Mouse (Mus musculus) lung, embryonic 14.5 days (tissue): Measurements from ENCODE around the gene Ptov1. TPM values are rescaled to one million over a fixed set of nuclear protein-coding genes. Genes with fewer than 3 reads are reported as not detected.
A peak's percentile ranks its signal among the peaks of the same experiment; 100 is the strongest.

Experiments used
- ATAC-seq: fragments of 200-750 bp; cut with Nextera tagmentation; 2 replicates; pipeline ENCODE4 v1.8.0; 2017; ENCODE audit warnings: mild to moderate bottlenecking, moderate TSS enrichment, moderate library complexity; ENCODE audit not compliant: insufficient read depth
- DNase-seq: peaks from one replicate; pipeline ENCODE4 v3.0.0-alpha.2; 2015
- H3K27ac ChIP-seq: fragments of 300-500 bp; sonication (generic); 2 replicates; pipeline ENCODE4 v1.5.1; 2014; ENCODE audit warnings: low read depth, mild to moderate bottlenecking, moderate library complexity
- H3K27me3 ChIP-seq: fragments of 300-500 bp; sonication (generic); 2 replicates; pipeline ENCODE4 v1.6.1; 2014; ENCODE audit warnings: low read length, control low read depth; ENCODE audit not compliant: insufficient read depth
- H3K36me3 ChIP-seq: fragments of 300-500 bp; sonication (generic); 2 replicates; pipeline ENCODE4 v1.6.1; 2014; ENCODE audit warnings: control low read depth; ENCODE audit not compliant: insufficient read depth
- H3K4me1 ChIP-seq: fragments of 300-500 bp; sonication (generic); 2 replicates; pipeline ENCODE4 v1.6.1; 2014; ENCODE audit warnings: antibody characterized with exemption, control low read depth; ENCODE audit not compliant: insufficient read depth
- H3K4me2 ChIP-seq: fragments of 300-500 bp; sonication (generic); 2 replicates; pipeline ENCODE4 v1.6.1; 2014; ENCODE audit warnings: mild to moderate bottlenecking
- H3K4me3 ChIP-seq: fragments of 300-500 bp; sonication (generic); 2 replicates; pipeline ENCODE4 v1.5.1; 2014; ENCODE audit warnings: low read depth, low read length
- H3K9ac ChIP-seq: fragments of 300-500 bp; sonication (generic); 2 replicates; pipeline ENCODE4 v1.6.1; 2014
- H3K9me3 ChIP-seq: fragments of 300-500 bp; sonication (generic); 2 replicates; pipeline ENCODE4 v1.6.1; 2016; ENCODE audit warnings: low read depth, low read length, control low read depth
- CTCF ChIP-seq: IDR thresholded peaks from 2 replicates; pipeline ENCODE4 v1.5.1; 2016; ENCODE audit warnings: antibody characterized with exemption, low read depth
- WGBS: fragments of 180-500 bp; shearing (Covaris S2); extraction: QIAGEN DNeasy Blood & Tissue Kit; methylation state at CpG from one replicate; pipeline ENCODE4 v1.1.7; 2014; 5-methylcytosine and 5-hydroxymethylcytosine counted together
- polyA plus RNA-seq: library from polyadenylated mRNA; unstranded; fragments of >200 nt; fragmentation: Nextera tagmentation; extraction: Ambion mirVana; gene quantifications from 2 replicates; pipeline ENCODE4 v1.2.1, GENCODE M21; 2014

The Ptov1 gene
- polyA plus RNA-seq, 1 experiment from 2014 or later, result 443 TPM

DNA sequence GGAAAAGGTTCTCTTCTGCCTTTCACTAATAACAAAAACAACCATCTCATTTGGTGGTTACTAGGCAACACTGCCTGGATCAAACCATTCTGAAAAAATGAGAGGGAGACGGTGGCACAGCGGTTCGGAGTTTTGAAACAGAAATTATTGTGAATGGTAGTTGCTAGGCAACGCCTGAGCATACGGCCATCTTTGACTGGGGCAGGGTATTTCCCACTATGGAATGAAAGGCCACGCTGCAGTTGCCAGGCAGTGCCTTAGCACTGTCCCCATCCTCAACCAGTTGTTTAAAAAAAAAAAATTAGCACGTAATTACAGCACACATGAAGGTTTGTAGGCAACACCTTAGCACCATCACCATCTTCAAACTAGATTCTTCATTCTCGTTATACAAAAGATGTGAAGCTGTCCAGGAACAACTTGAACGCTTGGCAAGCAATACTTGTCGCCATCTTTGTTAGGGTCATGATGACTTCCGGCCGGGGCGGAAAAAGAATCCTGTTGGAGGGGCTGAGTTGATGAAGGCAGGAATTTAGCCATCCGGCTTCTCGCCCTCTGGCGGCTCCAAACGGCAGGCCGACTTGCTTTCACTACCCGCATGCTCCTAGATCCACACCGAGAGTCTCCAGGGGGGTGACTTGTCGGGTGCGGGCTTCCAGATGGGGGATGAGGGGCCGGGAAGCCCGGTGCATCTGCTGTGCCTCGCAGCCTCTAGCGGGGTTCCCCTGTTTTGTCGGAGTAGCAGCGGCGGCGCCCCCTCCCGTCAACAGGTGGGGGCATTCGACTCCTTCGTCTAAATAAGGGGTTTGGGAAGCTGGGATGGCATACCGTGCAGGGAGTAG, 26.2 kb upstream of the Ptov1 start, which contains the start of gene Fuz:
Gene Fuz, plus strand, starts transcription at position 487 of the 842 bp plus-strand sequence.
- DNase-seq (peak; percentile 97), ATAC-seq (peak; percentile 48)
- Histone ChIP-seq H3K27me3 (no peaks in the 10 kb centered on the region), H3K4me3 (peak within 1 kb of the TSS; percentile 68), H3K4me2 (peak within 1 kb of the TSS; percentile 69), H3K9ac (peak within 1 kb of the TSS; percentile 75), H3K36me3 (peaks cover 23% of the 10 kb centered on the region), H3K9me3 (no peaks in the 10 kb centered on the region), H3K27ac (peak within 1 kb of the TSS; percentile 87), H3K4me1 (peaks cover 19% of the 10 kb centered on the region)
- peak; percentile 72 for TF ChIP-seq CTCF
- WGBS, result under 1% methylated on average over 34 of the region's 34 CpGs

DNA sequence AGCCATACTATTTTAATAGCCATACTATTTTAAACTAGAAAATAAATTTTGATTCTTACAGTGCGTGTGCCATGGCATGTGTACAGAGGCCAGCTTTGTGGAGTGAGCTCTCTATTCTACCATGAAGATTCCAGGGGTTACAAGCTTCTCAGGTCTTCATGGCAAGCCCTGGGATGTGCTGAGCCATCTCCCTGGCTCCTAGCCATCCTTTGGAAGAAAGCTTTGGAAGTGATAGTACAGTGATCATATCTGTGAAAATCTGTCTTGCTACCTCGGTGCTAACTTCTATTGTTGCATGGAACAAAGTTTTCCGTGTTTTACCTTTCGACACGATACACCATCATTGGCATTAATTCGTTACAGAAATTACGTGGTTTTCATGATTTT, 25.6 kb upstream of the Ptov1 start:
- H3K4me1 ChIP-seq, result peaks cover 22% of the 10 kb centered on the region
- no peaks in the 10 kb centered on the region for H3K9me3 ChIP-seq
- WGBS, result 65% methylated on average over 7 of the region's 7 CpGs
- peaks cover 17% of the 10 kb centered on the region for H3K36me3 ChIP-seq
- ATAC-seq (no peak), DNase-seq (no peak)
- peak overlapping the region; percentile 68 for H3K4me3 ChIP-seq
- peak overlapping the region; percentile 87; the same call in 1 of the 2 replicates for H3K27ac ChIP-seq
- H3K4me2 ChIP-seq, result peak overlapping the region; percentile 69
- no peaks in the 10 kb centered on the region for H3K27me3 ChIP-seq
- no peak for TF ChIP-seq CTCF
- no peak overlapping the region for H3K9ac ChIP-seq

DNA sequence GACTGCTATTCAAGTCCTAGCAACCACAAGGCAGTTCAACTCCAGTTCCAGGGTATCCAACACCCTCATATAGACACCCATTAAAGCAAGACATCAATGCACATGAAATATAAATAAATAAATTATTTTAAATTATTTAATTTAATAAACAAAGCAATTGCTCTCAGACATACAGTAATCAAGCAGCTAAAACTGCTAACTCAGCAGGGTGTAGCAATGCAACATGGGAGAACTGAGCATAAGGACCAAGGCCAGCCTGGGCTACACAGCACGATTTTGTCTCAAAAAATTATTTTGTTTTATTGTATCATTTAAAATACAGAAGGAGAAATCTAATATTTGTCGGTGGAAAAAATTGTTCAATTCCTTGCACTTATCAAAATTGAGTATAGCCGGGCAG, 24.6 kb upstream of the Ptov1 start:
- Histone ChIP-seq H3K4me3 (no peak overlapping the region), H3K27ac (peak overlapping the region; percentile 93; the same call in 1 of the 2 replicates), H3K4me2 (no peak overlapping the region), H3K4me1 (peaks cover 22% of the 10 kb centered on the region), H3K9me3 (no peaks in the 10 kb centered on the region), H3K9ac (no peak overlapping the region), H3K27me3 (no peaks in the 10 kb centered on the region), H3K36me3 (peaks cover 14% of the 10 kb centered on the region)
- no peak for TF ChIP-seq CTCF
- 84% methylated on average over 3 of the region's 3 CpGs for WGBS
- DNase-seq, result no peak
- no peak for ATAC-seq

DNA sequence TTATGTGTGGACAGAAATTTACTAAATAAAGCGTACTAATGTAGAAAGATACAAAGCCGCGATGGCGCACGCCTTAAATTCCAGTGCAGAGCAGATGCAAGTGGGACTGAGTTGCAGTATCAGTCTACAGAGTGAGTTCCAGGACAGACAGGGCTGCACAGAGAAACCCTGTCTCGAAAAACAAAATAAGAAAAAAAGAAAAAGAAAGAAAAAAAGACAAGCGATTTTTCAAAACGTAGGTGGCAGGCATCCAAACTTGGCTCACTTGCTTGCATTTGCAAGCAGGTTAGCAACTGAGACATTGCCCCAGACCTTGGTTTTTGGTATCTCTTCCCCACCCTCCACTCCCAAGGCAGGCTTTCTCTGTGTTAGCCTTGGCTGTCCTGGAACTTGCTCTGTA, 23.6 kb upstream of the Ptov1 start:
- Histone ChIP-seq H3K4me3 (peak overlapping the region; percentile 82), H3K27me3 (no peaks in the 10 kb centered on the region), H3K9me3 (no peaks in the 10 kb centered on the region), H3K27ac (peak overlapping the region; percentile 93), H3K36me3 (peaks cover 17% of the 10 kb centered on the region), H3K4me1 (peaks cover 22% of the 10 kb centered on the region), H3K4me2 (peak overlapping the region; percentile 83), H3K9ac (no peak overlapping the region; the same call in 1 of the 2 replicates)
- TF ChIP-seq CTCF, result no peak
- DNase-seq, result peak; percentile 66
- WGBS, result 7% methylated on average over 8 of the region's 8 CpGs
- ATAC-seq, result no peak

DNA sequence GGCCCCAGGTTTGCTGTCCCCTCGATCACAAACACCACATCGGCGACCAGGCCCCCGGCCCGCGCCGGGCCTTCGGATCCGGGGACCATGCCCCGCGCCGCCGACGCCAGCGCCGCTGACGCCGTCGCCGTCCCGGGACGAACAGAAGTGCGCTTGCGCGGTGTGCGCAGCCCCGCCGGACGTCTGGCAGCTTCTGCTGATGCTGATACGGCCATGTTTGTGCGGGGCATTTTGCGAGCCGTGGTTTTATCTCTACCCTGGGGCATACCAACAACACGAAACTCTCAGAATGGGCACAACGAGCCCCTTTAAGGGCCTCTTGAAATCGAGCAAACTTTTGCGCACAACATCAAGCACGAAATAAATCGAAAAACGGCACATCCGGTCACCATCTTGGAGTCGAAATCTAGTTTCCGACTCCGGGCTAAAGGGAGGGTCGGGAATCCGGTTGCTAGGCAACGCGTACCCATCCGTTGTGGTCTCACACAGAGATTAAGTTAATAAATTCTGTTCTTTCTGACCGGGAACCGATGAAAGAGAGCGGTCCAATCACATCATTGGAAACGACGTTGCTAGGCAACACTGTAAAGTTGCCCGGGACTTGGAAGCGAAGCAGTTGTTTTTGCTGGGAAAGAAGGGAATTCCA, 22.8 kb upstream of the Ptov1 start, which contains the start of gene Med25:
Gene Med25, minus strand, starts transcription at position 437 of the 646 bp plus-strand sequence.
- under 1% methylated on average over 55 of the region's 56 CpGs for WGBS

DNA sequence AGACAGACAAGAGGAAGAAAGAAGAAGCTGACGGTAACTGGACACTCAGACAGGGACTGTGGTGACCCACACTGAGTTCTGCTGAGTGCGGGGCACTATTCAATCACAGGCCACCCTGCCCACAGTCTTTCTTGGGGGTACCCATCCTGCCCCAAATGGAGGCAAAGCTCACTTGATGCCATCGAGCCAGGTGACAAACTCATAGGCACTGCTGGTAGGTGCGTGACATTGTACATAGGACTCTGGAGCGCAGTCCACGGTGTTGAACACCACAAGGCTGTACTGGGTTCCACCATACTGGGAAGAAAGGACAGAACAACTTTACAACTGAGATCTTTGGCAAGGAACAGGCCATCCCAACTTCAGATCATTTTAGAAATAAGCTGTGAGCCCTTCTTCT, 22.0 kb upstream of the Ptov1 start:
- peaks cover 19% of the 10 kb centered on the region for H3K4me1 ChIP-seq
- no peaks in the 10 kb centered on the region for H3K27me3 ChIP-seq
- H3K36me3 ChIP-seq, result peaks cover 27% of the 10 kb centered on the region
- H3K27ac ChIP-seq, result peak overlapping the region; percentile 93; the same call in 1 of the 2 replicates
- ATAC-seq, result no peak
- 12% methylated on average over 6 of the region's 6 CpGs for WGBS
- H3K4me2 ChIP-seq, result peak overlapping the region; percentile 83
- H3K9me3 ChIP-seq, result no peaks in the 10 kb centered on the region
- H3K9ac ChIP-seq, result peak overlapping the region; percentile 86
- TF ChIP-seq CTCF, result no peak
- DNase-seq, result no peak
- H3K4me3 ChIP-seq, result peak overlapping the region; percentile 82

More for the DNA sequence above, 22.8 kb upstream of the Ptov1 start, which contains the start of gene Med25:
- Histone ChIP-seq H3K27me3 (no peaks in the 10 kb centered on the region), H3K9ac (peak within 1 kb of the TSS; percentile 86), H3K4me2 (peak within 1 kb of the TSS; percentile 83), H3K4me1 (peaks cover 22% of the 10 kb centered on the region), H3K27ac (peak within 1 kb of the TSS; percentile 93), H3K4me3 (peak within 1 kb of the TSS; percentile 82), H3K9me3 (no peaks in the 10 kb centered on the region), H3K36me3 (peaks cover 20% of the 10 kb centered on the region)
- ATAC-seq (peak; percentile 78), DNase-seq (peak; percentile 99)
- TF ChIP-seq CTCF, result no peak

DNA sequence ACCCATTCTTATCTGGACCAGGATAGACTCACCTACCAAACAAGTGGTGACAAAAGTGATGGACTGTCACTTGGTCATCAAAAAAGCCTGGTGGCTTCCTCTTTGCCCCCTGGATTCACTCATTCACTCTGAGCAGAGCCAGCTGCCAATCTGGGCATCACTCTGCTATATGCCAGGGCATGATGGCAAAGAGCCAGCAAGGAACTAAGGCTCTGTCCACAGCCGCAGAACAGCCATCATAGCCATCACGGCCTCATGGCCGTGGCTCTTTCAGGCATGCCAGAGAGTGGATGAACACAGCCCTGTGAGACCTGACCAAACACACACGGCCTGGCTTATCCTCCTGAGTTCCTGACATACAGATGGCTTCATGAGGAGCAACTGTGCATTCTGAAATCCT, 21.1 kb upstream of the Ptov1 start:
- no peak for TF ChIP-seq CTCF
- Histone ChIP-seq H3K27me3 (no peaks in the 10 kb centered on the region), H3K36me3 (peaks cover 35% of the 10 kb centered on the region), H3K4me2 (peak overlapping the region; percentile 83; the same call in 1 of the 2 replicates), H3K9ac (0 out of 2 replicates have a peak overlapping the region, but pooled peaks have one; percentile 86), H3K27ac (no peak overlapping the region), H3K4me3 (peak overlapping the region; percentile 82; the same call in 1 of the 2 replicates), H3K9me3 (no peaks in the 10 kb centered on the region), H3K4me1 (peaks cover 16% of the 10 kb centered on the region)
- 76% methylated on average over 4 of the region's 4 CpGs for WGBS
- ATAC-seq, result no peak
- no peak for DNase-seq
